Mouse (Mus musculus): ENCODE results near the gene Gpr152. TPM values are rescaled to one million over a fixed set of nuclear protein-coding genes. Genes with fewer than 3 reads are reported as not detected.
"Not testable (repeated sequence)": the region's sequence is repeated elsewhere in the genome, so short reads cannot be mapped to it uniquely, and the experiment has no call there.

The Gpr152 gene
- polyA plus RNA-seq, 1 experiment from 2014 or later: not detected

DNA sequence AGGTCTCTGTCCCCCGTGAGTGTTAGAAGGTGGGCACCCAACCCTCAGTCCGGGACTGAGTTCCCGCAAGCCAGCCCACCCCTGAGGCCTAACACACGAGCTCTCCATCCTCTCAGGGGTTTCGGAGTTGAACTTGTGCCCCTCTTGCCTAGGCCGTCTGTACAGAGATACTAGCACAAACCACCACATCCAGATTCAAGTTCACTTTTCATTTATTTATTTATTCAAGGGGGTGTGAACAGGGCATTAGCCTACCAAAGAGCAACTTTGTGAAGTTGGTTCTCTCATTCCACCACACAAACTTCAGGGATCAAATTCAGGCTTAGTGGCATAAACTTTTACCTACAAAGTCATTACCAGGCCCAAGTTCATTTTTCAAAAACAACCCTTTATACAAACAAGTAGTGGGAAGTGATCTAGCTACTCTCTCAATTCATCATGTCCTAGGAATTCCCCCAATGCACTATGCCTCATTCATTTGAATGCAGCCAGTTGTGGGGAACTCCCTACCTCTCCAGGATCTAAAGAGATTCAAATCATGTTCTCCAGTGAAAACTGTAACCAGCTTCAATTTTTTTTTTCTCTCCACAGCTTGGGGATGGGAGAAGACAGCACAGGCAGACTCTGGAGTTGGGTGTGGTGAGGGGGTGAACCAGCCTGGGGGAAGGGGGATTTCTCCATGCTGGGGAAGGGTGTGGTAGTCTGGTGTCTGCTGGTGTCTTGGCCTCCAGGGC, 4.2 kb upstream of the Gpr152 start:
- H3K4me1 ChIP-seq (replicated peaks; ENCODE audit: control insufficient read depth, insufficient read depth, low read length); H3K27me3 ChIP-seq (ENCODE audit: control insufficient read depth, insufficient read depth, low read length); ATAC-seq (ENCODE audit: low FRiP score); H3K9me3 ChIP-seq (ENCODE audit: control insufficient read depth, low read length); H3K27ac ChIP-seq; H3K4me2 ChIP-seq (replicated peaks); H3K4me3 ChIP-seq (replicated peaks; ENCODE audit: low read length); H3K9ac ChIP-seq; DNase-seq (ENCODE audit: low spot score): not testable (repeated sequence)
- WGBS: 89% methylated on average over 6 of the region's 6 CpGs
- peaks cover 28% of the 10 kb centered on the region for H3K36me3 ChIP-seq (replicated peaks; ENCODE audit: control insufficient read depth, insufficient read depth)

DNA sequence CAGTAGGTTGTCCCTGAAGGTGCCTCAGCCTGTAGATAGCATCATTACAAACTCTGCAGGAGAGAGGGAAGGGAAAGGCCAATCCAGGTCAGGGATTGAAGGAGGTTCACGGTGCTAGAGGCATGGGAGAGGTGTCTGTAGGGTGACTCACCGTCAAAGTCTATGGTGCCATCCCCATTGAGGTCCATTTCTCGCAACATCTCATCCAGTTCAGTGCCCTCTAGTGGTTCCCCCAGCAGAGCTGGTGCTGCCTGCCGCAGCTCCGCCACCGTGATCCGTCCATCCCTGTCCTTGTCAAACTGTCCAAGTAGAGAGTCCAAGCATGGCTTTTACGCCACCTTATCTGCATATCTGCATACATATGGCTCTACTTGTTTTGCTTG, 3.6 kb upstream of the Gpr152 start:
- 28% methylated on average over 8 of the region's 8 CpGs for WGBS
- H3K9me3 ChIP-seq (ENCODE audit: control insufficient read depth, low read length); ATAC-seq (ENCODE audit: low FRiP score); H3K4me1 ChIP-seq (replicated peaks; ENCODE audit: control insufficient read depth, insufficient read depth, low read length); H3K4me3 ChIP-seq (replicated peaks; ENCODE audit: low read length); H3K4me2 ChIP-seq (replicated peaks); H3K27me3 ChIP-seq (ENCODE audit: control insufficient read depth, insufficient read depth, low read length); H3K27ac ChIP-seq; DNase-seq (ENCODE audit: low spot score); H3K9ac ChIP-seq: not testable (repeated sequence)
- peaks cover 27% of the 10 kb centered on the region for H3K36me3 ChIP-seq (replicated peaks; ENCODE audit: control insufficient read depth, insufficient read depth)

DNA sequence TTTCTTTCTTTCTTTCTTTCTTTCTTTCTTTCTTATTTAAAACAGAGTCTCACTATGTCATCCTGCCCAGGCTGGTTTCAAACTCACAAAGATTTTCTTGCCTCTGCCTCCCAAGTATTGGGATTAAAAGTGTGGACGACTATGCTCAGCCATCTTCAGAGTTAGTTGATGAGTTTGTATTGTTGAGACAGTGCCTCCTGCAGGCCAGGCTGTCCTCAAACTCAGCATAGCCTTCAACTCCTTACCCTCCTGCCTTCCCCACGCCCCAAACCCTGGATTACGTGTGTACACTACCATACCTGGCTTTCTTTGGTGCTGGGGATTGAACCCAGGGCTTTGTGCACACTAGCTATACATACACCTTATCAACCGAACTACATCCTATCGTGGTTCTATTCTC, 3.1 kb upstream of the Gpr152 start:
- no peak for ATAC-seq (ENCODE audit: low FRiP score)
- H3K9ac ChIP-seq: no peak overlapping the region
- no peaks in the 10 kb centered on the region for H3K9me3 ChIP-seq (ENCODE audit: control insufficient read depth, low read length)
- no peak for DNase-seq (ENCODE audit: low spot score)
- H3K27ac ChIP-seq: no peak overlapping the region
- H3K36me3 ChIP-seq (replicated peaks; ENCODE audit: control insufficient read depth, insufficient read depth): peaks cover 22% of the 10 kb centered on the region
- H3K4me1 ChIP-seq (replicated peaks; ENCODE audit: control insufficient read depth, insufficient read depth, low read length): no peaks in the 10 kb centered on the region
- no peak overlapping the region for H3K4me2 ChIP-seq (replicated peaks)
- no peaks in the 10 kb centered on the region for H3K27me3 ChIP-seq (ENCODE audit: control insufficient read depth, insufficient read depth, low read length)
- no peak overlapping the region for H3K4me3 ChIP-seq (replicated peaks; ENCODE audit: low read length)
- WGBS: 77% methylated on average over 5 of the region's 5 CpGs

DNA sequence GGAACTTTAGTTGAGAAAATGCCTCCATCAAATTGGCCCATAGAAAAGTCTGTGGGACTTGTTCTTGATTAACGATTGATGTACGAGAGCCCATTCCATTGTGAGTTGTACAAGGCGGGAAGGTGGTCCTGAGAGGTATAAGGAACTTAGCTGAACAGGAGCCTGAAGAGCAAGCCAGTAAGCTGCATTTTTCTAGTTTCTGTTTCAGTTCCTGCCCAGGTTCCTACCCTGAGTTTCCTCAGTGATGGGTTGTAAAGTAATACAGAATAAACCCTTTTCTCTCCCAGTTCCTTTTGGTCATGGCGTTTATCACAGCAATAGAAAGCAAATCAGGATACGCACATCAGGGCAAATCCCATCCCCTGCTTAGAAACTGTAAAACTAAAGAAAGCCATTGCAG, 1.7 kb upstream of the Gpr152 start:
- 81% methylated on average over 5 of the region's 5 CpGs for WGBS
- DNase-seq (ENCODE audit: low spot score) (no peak), ATAC-seq (ENCODE audit: low FRiP score) (no peak)
- no peak overlapping the region for H3K4me3 ChIP-seq (replicated peaks; ENCODE audit: low read length)
- H3K4me2 ChIP-seq (replicated peaks): no peak overlapping the region
- no peaks in the 10 kb centered on the region for H3K9me3 ChIP-seq (ENCODE audit: control insufficient read depth, low read length)
- no peak overlapping the region for H3K27ac ChIP-seq
- H3K36me3 ChIP-seq (replicated peaks; ENCODE audit: control insufficient read depth, insufficient read depth): peaks cover 7% of the 10 kb centered on the region
- no peaks in the 10 kb centered on the region for H3K27me3 ChIP-seq (ENCODE audit: control insufficient read depth, insufficient read depth, low read length)
- H3K4me1 ChIP-seq (replicated peaks; ENCODE audit: control insufficient read depth, insufficient read depth, low read length): no peaks in the 10 kb centered on the region
- H3K9ac ChIP-seq: no peak overlapping the region

DNA sequence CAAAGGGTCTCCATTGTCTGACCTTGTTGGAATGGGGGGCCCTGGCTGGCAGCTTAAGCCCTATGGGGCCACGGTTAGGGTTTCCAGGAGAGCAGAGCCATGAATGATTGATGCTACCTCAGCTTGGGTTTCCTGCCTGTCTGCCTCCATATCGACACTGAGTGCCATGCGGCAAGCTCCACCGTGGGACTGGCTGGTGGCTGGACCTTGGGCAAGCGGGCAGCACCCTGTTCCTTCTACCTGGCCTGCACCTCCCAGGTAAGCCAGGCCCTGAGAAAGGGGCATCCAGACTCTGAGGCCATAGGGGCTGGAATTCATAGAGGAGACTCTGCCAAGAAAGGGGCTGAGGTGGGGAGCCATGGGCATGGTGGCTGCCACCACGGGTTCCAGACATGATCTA, 560 bp downstream of the Gpr152 start:
- WGBS: 87% methylated on average over 6 of the region's 6 CpGs
- no peak for ATAC-seq (ENCODE audit: low FRiP score)
- no peak overlapping the region for H3K4me3 ChIP-seq (replicated peaks; ENCODE audit: low read length)

DNA sequence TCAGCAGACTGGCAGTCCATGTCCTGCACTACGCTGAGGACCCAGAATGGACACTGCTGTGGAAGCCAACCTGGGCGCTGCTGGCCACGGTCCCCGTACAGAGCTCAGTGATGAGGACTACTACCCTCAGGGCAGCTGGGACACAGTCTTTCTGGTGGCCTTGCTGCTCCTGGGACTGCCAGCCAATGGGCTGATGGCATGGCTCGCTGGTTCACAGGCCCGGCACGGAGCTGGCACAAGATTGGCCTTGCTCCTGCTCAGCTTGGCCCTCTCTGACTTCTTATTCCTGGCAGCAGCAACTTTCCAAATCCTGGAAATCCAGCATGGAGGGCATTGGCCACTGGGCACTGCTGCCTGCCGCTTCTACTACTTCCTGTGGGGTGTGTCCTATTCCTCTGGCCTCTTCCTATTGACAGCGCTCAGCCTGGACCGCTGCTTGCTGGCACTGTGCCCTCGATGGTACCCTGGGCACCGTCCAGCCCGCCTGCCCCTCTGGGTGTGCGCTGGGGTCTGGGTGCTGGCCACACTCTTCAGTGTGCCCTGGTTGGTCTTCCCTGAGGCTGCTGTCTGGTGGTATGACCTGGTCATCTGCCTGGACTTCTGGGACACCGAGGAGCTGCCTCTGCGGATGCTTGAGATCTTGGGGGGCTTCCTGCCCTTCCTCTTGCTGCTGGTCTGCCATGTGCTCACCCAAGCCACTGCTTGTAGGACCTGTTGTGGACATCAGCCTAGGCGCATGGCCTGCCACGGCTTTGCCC, 3.0 kb downstream of the Gpr152 start:
- Histone ChIP-seq H3K27ac (no peak overlapping the region), H3K9ac (no peak overlapping the region), H3K4me3 (replicated peaks; ENCODE audit: low read length) (no peak overlapping the region), H3K4me1 (replicated peaks; ENCODE audit: control insufficient read depth, insufficient read depth, low read length) (peaks cover under 1% of the 10 kb centered on the region; the same call in 1 of the 2 replicates), H3K27me3 (ENCODE audit: control insufficient read depth, insufficient read depth, low read length) (no peaks in the 10 kb centered on the region), H3K4me2 (replicated peaks) (no peak overlapping the region), H3K36me3 (replicated peaks; ENCODE audit: control insufficient read depth, insufficient read depth) (no peaks in the 10 kb centered on the region), H3K9me3 (ENCODE audit: control insufficient read depth, low read length) (no peaks in the 10 kb centered on the region)
- DNase-seq (ENCODE audit: low spot score) (no peak), ATAC-seq (ENCODE audit: low FRiP score) (no peak)
- 92% methylated on average over 18 of the region's 18 CpGs for WGBS

More for the DNA sequence above, 560 bp downstream of the Gpr152 start:
- no peak overlapping the region for H3K4me2 ChIP-seq (replicated peaks)
- H3K4me1 ChIP-seq (replicated peaks; ENCODE audit: control insufficient read depth, insufficient read depth, low read length): no peaks in the 10 kb centered on the region
- no peaks in the 10 kb centered on the region for H3K27me3 ChIP-seq (ENCODE audit: control insufficient read depth, insufficient read depth, low read length)
- H3K9ac ChIP-seq: no peak overlapping the region
- H3K9me3 ChIP-seq (ENCODE audit: control insufficient read depth, low read length): no peaks in the 10 kb centered on the region
- H3K27ac ChIP-seq: no peak overlapping the region
- no peaks in the 10 kb centered on the region for H3K36me3 ChIP-seq (replicated peaks; ENCODE audit: control insufficient read depth, insufficient read depth)
- no peak for DNase-seq (ENCODE audit: low spot score)

DNA sequence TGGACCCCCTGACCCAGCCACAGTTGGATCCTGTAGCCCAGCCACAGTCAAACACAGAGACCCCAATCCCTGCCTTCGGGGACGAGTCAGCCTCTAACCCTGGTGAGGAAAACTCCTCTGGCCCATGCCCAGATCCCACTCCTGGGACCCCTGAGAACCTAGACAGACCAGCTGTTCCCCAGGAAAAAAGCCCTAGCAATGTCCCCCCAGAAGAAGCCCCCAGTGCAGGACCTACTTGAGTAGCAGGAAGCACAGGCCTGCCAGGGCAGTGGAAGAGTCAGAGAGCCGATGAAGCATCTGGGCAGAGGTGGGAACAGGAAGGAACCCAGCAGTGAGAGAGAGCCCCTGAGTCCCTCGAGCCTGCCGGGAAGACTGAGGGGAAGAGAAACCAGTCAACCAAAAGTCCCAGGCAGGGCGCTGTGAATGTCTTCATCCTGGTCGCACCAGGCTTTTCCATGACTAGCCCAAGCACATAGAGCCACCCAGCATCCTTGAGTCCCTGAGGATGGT, 4.2 kb downstream of the Gpr152 start, which contains the start of gene Cabp4:
Cabp4 (minus strand) TSS at position 275 of the 510 bp plus-strand sequence.
- DNase-seq (ENCODE audit: low spot score): no peak
- H3K9me3 ChIP-seq (ENCODE audit: control insufficient read depth, low read length): no peaks in the 10 kb centered on the region
- H3K27ac ChIP-seq: no peak within 1 kb of the TSS
- H3K36me3 ChIP-seq (replicated peaks; ENCODE audit: control insufficient read depth, insufficient read depth): no peaks in the 10 kb centered on the region
- H3K4me2 ChIP-seq (replicated peaks): no peak within 1 kb of the TSS
- 84% methylated on average over 7 of the region's 7 CpGs for WGBS
- no peak for ATAC-seq (ENCODE audit: low FRiP score)
- H3K4me1 ChIP-seq (replicated peaks; ENCODE audit: control insufficient read depth, insufficient read depth, low read length): peaks cover 5% of the 10 kb centered on the region; the same call in 1 of the 2 replicates
- H3K9ac ChIP-seq: no peak within 1 kb of the TSS
- H3K4me3 ChIP-seq (replicated peaks; ENCODE audit: low read length): no peak within 1 kb of the TSS
- no peaks in the 10 kb centered on the region for H3K27me3 ChIP-seq (ENCODE audit: control insufficient read depth, insufficient read depth, low read length)

DNA sequence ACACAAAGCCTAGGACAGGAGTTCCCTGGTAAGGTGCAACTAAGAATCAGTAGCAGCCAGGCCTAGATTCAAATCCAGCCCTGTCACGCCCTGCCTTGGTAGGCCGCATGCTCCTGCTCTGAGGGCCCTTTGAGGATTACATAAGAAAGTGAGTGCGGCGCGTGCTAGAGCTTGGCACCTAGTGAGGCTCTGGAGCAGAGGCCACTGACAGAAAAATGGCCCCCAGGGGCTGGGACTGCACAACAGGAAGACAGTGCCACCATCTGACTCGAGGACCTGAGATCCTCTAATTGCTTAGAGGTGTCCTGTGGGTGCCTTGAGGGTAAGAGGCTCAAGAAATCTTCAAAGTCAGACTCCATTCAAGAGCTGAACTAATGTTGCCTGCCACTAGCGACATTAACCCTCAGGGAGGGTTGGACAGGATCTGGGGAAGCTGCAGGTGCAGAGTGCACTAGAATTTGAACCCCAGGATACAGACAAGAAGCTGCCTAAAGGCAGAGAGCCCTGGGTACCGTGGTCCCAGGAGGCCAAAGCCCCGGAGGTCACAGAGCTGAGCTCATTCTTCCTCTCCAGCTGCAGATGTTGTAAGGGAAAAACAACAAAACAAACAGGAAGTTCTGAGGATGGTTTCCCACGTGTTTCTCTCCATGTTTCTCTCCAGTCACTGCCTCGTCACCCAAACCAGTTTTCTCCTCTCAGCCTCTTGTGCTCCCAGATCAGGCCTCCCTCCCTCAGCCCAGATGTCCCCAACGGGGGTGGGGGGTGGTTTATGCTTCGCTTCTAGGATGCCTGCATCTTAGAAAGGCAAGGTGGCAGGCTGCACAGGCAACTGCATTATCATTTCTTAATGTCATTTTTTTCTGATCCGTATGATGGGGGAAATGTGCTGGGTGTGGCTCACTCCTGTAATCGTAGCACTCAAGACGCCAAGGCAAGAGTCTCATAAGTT, 5.2 kb downstream of the Gpr152 start:
- no peak overlapping the region for H3K9ac ChIP-seq
- H3K4me1 ChIP-seq (replicated peaks; ENCODE audit: control insufficient read depth, insufficient read depth, low read length): peaks cover 14% of the 10 kb centered on the region
- DNase-seq (ENCODE audit: low spot score): no peak
- no peaks in the 10 kb centered on the region for H3K9me3 ChIP-seq (ENCODE audit: control insufficient read depth, low read length)
- H3K27ac ChIP-seq: no peak overlapping the region
- WGBS: 84% methylated on average over 16 of the region's 16 CpGs
- H3K4me2 ChIP-seq (replicated peaks): no peak overlapping the region
- H3K36me3 ChIP-seq (replicated peaks; ENCODE audit: control insufficient read depth, insufficient read depth): no peaks in the 10 kb centered on the region
- ATAC-seq (ENCODE audit: low FRiP score): no peak
- no peaks in the 10 kb centered on the region for H3K27me3 ChIP-seq (ENCODE audit: control insufficient read depth, insufficient read depth, low read length)
- no peak overlapping the region for H3K4me3 ChIP-seq (replicated peaks; ENCODE audit: low read length)

DNA sequence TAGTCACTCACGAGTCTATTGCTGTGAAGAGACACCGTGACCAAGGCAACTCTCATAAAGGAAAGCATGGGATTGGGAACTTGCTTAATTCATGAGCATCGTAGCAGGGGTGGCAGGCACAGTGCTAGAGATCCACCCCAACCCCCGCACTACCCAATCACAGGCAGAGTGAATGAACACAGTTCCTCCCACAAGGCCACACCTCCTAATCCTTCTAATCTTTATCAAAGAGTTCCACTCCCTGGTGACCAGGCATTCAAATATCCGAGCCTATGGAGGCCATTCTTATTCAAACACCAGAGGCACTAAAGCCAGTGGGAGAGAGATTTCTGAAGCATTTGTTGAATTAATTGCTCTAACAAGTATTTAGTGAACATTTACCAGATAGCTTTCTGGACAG, 6.3 kb downstream of the Gpr152 start:
- Histone ChIP-seq H3K4me3 (replicated peaks; ENCODE audit: low read length) (no peak overlapping the region), H3K27ac (no peak overlapping the region), H3K27me3 (ENCODE audit: control insufficient read depth, insufficient read depth, low read length) (no peaks in the 10 kb centered on the region), H3K9me3 (ENCODE audit: control insufficient read depth, low read length) (no peaks in the 10 kb centered on the region), H3K9ac (no peak overlapping the region), H3K4me1 (replicated peaks; ENCODE audit: control insufficient read depth, insufficient read depth, low read length) (peaks cover 14% of the 10 kb centered on the region), H3K4me2 (replicated peaks) (no peak overlapping the region), H3K36me3 (replicated peaks; ENCODE audit: control insufficient read depth, insufficient read depth) (peaks cover 2% of the 10 kb centered on the region)
- WGBS: 89% methylated on average over 5 of the region's 5 CpGs
- no peak for DNase-seq (ENCODE audit: low spot score)
- ATAC-seq (ENCODE audit: low FRiP score): no peak

All from hindbrain, embryonic 14.5 days (tissue).